Mouse (Mus musculus) heart, postnatal 10 days (tissue): Measurements from ENCODE around the gene Junb. TPM values are rescaled to one million over a fixed set of nuclear protein-coding genes. Genes with fewer than 3 reads are reported as not detected.
A peak's percentile ranks its signal among the peaks of the same experiment; 100 is the strongest.

ENCODE experiments used
- DNase-seq, 2 experiments: peaks; one replicate each; pipeline ENCODE4 v3.0.0; 2021
- intact Hi-C: fragments of 180-260 bp; cut with DNase I; formaldehyde crosslinking; loops from one replicate; pipeline ENCODE4 v1.15.1; 2025
- total RNA-seq, 2 experiments: library from RNA; stranded (reverse); gene quantifications; 2 replicates each; pipeline ENCODE4 v1.2.3; 2021

Junb gene
- total RNA-seq, 2 experiments from 2014 or later: 12.6 to 12.7 TPM

GRCm38 (mm10) chr8:84974543-84975142 is 3.9 kb downstream of the Junb start:
- DNase-seq: no peak
- intact Hi-C loops: loop anchor here (1.0 to 5.0 kb wide), 3 partner anchors 16 to 312 kb away; partner anchors contain the start of genes Asna1, Hook2 and Ier2

- peak; percentile 78 to 82 for DNase-seq
- intact Hi-C loops: loop anchor here (1.0 to 2.0 kb wide), 2 partner anchors 16 to 51 kb away; partner anchors contain the start of genes Asna1 and Hook2
Observed at GRCm38 (mm10) chr8:84973803-84974542, 4.5 kb downstream of the Junb start.

GRCm38 (mm10) chr8:84973079-84973478 is 5.4 kb downstream of the Junb start:
- intact Hi-C loops: no loop called here
- DNase-seq: no peak

- intact Hi-C loops: no loop called here
- no peak for DNase-seq
Observed at GRCm38 (mm10) chr8:84970913-84971312, 7.6 kb downstream of the Junb start.

GRCm38 (mm10) chr8:84970135-84970790 is 8.3 kb downstream of the Junb start:
- no peak for DNase-seq
- intact Hi-C loops: no loop called here

GRCm38 (mm10) chr8:84969241-84970134 is 9.0 kb downstream of the Junb start, which contains the start of the genes Gm49661, Prdx2 and Rnaseh2a:
Gene Gm49661 (minus strand): TSS chr8:84969433.
Gene Prdx2 (plus strand): TSS chr8:84969587.
Gene Rnaseh2a (minus strand): TSS chr8:84969767.
- intact Hi-C loops: no loop called here
- DNase-seq: peak; percentile 84 to 85

- intact Hi-C loops: no loop called here
- no peak for DNase-seq
Observed at GRCm38 (mm10) chr8:84968650-84969049, 9.9 kb downstream of the Junb start.

- intact Hi-C loops: no loop called here
- DNase-seq: no peak
Observed at GRCm38 (mm10) chr8:84967532-84968304, 10.8 kb downstream of the Junb start.

- intact Hi-C loops: no loop called here
- no peak for DNase-seq
Observed at GRCm38 (mm10) chr8:84966603-84967002, 11.9 kb downstream of the Junb start.

- intact Hi-C loops: no loop called here
- DNase-seq: peak; percentile 95
Observed at GRCm38 (mm10) chr8:84965731-84966291, 12.7 kb downstream of the Junb start.

GRCm38 (mm10) chr8:84963952-84964351 is 14.6 kb downstream of the Junb start:
- no peak for DNase-seq
- intact Hi-C loops: no loop called here

GRCm38 (mm10) chr8:84959811-84960210 is 18.7 kb downstream of the Junb start:
- peak; percentile 63 to 65 for DNase-seq
- intact Hi-C loops: loop anchor here (5.0 kb wide), 1 partner anchor 37 kb away; no protein-coding TSS in a partner anchor

GRCm38 (mm10) chr8:84956768-84957167 is 21.8 kb downstream of the Junb start:
- intact Hi-C loops: loop anchor here (5.0 kb wide), 1 partner anchor 41 kb away; no protein-coding TSS in a partner anchor

GRCm38 (mm10) chr8:84952612-84953255 is 25.8 kb downstream of the Junb start:
- intact Hi-C loops: no loop called here
- peak; percentile 35 to 56 for DNase-seq

More at GRCm38 (mm10) chr8:84956768-84957167, 21.8 kb downstream of the Junb start:
- DNase-seq: peak; percentile 51 to 81

- no peak for DNase-seq
- intact Hi-C loops: no loop called here
Observed at GRCm38 (mm10) chr8:84949753-84950152, 28.8 kb downstream of the Junb start.

GRCm38 (mm10) chr8:84947241-84947545 is 31.3 kb downstream of the Junb start:
- DNase-seq: peak; percentile 61 to 73
- intact Hi-C loops: no loop called here

GRCm38 (mm10) chr8:84946528-84947240 is 31.8 kb downstream of the Junb start, which contains the start of gene Rtbdn:
Gene Rtbdn (plus strand): TSS chr8:84946991.
- intact Hi-C loops: no loop called here
- no peak for DNase-seq
